Mouse (Mus musculus): Measurements from ENCODE around the gene Myh7b.

The Myh7b gene

DNA sequence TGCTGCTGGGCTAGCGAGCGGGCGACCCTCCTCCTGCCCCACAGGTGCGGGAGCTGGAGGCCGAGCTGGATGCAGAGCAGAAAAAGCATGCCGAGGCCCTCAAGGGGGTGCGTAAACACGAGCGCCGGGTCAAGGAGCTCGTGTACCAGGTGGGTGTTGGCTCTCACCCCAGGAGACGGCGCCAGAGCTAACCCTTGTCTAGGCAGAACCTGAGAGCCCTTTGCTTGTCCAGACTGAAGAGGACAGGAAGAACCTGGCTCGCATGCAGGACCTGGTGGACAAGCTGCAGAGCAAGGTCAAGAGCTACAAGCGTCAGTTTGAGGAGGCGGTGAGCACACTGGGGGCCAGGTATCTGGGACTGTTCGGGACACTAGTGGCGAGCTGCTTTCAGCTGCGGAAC is 22.1 kb downstream of the Myh7b start:
- in situ Hi-C loops (cut with MseI, MboI), result no loop called here

DNA sequence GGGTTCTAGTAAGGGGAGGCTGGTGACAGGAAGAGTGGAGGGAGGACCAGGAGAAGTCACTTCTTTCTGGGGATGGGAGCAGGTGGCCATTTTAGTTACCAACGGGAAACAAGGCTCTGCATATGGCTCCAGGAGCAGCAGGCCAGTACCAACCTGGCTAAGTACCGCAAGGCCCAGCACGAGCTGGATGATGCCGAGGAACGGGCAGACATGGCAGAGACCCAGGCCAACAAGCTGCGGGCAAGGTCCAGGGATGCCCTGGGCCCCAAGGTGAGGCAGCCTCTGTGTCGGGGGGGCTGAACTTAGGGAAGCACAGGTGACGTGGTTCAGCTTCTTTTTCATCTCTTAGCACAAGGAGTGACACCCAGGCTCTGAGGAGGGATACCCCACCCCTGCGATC is 22.7 kb downstream of the Myh7b start:
- in situ Hi-C loops (cut with MseI, MboI), result no loop called here

DNA sequence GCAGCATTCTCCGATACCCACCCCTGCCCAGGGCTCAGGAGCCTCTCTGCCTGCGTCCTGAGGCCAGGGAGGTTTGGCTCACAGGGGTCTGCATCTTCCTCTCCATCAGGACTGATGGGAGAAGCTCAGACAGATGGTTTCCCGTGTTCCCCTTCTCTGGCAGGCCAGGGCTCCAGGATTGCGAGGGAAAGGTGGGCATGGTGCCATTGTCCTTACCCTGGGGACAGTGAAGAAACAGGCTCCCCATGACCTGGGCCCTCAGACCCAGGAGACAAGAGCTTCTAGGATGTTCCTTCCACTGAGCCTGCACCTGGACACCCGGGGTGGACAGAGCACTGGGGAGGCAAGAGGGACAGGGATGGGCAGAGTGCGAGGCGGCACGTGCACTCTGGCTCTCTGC is 23.6 kb downstream of the Myh7b start:
- in situ Hi-C loops (cut with MseI, MboI), result no loop called here

DNA sequence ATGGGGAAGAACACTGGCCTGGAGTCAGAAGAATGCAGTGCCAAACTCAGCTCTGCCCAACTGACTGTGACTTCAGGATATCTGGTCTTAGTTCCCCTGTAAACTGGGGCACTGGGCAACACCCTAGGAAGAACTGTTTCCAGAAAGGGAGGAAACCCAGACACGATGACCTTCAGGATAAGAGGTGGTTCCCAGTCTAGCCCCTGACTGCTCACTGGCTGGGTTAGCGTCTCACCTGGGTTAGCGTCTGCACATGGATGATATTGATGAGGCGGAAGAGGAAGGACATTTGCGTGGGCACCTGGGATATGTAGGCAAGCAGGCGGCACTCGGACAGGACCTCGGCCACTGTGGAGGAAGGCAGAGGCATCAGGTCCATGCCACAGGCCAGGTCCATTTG is 24.9 kb downstream of the Myh7b start:
- in situ Hi-C loops (cut with MseI, MboI), result no loop called here

DNA sequence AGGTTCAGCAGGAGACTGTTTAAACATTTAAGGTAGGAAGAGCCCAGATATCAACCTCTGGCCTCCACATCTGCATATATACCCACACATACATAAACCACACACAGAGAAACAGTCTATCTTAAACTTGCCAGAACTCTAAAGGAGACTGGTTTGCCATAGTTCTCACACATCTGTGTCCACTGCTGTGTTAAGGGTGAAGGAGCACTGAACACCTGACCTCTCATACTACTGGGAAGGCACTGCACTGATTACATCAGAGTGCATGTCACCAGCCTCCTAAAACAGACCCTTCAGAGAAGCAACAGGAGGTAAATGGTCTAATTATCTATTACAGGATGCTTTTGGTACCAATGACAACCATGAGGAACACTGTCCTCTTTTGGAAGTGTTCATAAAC is 25.9 kb downstream of the Myh7b start:
- in situ Hi-C loops (cut with MseI, MboI), result no loop called here

DNA sequence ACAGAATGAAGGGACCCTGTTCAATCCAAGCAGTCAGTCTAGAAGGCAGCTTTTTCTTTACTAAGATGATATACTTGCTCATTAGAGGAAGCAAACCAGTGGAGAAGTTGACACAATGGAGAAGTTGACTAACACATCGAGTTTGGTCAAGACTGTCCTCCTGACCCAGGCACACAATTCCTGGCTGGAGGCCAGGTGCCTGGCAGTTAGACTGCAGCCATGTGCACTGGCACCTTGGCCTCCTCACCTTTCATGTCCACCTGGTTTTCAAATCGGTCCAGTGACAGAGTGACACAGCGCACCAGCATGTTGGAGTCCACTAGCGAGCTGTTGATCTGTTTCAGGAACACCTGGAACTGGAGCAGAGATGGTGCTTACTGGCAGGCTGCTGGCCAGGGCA is 26.4 kb downstream of the Myh7b start:
- in situ Hi-C loops (cut with MseI, MboI), result no loop called here

DNA sequence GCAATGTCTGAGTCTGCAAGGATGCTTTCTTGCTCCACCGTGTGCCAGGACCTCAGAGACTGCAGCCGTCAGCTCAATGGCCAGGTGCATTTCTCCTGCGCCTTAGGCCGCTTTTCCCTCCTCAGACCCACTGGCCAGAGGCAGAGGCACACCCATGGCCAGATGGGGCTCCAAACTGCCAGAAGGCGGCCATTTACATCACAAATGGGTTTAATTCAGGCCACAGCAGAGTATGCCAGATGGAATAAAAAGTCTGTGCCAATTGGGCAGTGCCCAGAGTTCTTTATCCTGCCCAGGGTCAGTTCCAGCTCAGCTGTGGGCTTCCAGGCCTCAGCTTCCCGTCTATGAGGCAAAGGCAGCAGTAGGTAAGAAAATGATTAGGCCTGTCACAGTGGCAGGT is 29.6 kb downstream of the Myh7b start:
- in situ Hi-C loops (cut with MseI, MboI), result no loop called here

DNA sequence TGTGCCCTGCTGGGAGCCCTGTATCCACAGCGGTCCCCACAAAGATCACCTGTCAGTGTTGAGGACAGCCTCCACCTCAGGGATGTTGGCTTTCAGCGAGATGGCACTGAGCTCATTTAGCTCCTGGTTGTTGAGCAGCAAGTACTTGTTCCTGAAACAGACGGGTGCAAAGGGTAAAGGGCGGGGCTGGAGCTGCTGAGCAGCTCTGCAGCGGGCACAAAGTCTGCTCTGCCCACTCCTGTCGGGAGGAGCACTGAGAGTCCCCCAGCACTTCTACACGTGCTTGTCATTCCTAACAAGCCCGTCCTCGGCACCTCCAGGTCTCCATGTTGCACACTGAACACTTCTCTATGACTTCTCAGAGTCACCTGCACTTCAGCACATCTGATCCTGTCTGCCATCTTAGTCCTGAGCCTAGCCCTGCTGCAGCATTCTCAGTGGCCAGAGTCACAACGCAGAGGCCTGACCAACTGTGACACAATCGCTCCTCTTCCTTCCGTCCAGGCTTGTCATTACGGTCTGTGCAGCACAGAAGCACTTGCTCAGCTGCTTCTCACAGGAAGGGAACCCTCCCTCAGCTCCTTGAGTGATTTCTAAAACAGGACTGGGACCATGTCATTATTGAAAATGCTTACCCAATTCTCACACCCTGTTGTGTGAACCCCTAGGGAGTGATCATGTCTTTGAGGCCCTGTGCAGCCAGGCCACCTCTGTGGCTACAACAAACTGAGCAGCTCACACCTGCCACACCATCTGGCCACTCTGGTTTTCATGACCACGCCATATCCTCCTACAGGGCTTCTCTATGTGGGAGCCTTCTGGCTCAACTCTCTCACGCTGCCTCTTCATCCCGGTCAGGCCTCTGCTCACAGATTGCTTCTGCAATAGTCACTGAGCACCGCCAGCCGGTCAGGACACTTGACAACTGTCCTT is 30.8 kb downstream of the Myh7b start:
- in situ Hi-C loops (cut with MseI, MboI), result no loop called here

DNA sequence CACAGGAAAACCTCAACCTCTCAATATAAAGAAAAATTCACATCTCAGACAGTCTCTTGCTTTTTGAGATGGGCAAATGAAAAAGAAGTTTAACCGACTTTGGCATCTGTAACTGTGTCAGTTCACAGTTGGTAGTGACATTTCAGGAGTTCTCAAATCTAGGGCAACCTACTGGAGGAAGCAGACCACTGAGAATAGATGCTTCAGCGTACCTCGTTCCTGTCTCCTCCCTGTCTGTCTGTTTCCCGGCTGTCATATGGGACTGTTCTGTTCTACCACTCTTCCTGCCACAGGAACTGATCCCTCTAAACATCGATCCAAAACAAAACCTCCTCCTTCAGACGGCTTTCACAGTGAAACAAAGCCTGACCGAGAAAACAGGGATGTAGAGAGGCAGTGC is 34.7 kb downstream of the Myh7b start:
- in situ Hi-C loops (cut with MseI, MboI), result no loop called here

DNA sequence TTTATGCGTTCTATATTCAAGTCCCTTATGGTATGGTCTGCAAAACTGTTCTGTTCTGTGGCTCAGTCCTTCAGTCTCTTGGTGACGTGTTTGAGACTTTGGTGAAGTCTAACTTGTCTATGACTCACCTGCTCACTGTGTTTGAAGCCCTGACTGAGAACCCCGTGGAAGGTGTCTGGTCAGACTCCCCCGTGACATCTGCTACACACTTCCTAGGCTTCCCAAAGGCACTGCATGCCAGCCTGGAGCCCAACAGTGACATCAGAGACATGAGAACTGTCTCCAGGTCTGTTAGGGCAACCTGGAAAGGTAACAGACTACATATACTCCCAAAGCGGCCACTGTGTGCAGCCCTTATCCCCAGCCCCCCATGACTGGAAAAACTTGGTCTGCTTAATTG is 41.6 kb downstream of the Myh7b start:
- in situ Hi-C loops (cut with MseI, MboI), result no loop called here

DNA sequence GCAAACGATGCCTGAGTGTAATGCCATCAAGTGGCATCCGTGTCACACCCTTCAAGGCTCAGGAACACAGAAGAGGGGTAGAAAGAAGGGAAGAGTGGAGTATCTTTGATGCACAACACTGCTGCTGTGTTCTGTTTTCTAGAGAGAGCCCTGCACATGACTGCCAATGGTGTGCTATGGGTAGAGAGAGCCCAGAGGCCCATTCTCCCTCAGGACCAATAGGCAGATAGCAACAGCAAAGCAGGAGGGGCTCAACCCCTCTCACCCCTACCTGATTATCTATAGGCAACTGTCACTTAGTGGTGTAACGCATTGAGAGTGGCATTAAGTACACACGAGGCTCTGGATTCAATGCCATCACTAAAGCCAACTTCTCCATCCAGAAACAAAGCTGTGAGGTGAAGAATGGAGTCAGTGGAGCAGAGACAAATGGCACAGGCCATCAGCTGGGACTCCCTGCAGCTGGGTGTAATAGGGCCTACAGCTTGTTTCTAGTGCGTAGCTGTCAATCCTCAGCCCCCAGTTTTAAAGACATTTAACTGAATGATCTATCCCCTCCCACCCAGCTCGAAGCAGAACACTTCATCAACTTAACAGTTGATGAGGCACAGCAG is 44.9 kb downstream of the Myh7b start:
- in situ Hi-C loops (cut with MseI, MboI), result no loop called here

DNA sequence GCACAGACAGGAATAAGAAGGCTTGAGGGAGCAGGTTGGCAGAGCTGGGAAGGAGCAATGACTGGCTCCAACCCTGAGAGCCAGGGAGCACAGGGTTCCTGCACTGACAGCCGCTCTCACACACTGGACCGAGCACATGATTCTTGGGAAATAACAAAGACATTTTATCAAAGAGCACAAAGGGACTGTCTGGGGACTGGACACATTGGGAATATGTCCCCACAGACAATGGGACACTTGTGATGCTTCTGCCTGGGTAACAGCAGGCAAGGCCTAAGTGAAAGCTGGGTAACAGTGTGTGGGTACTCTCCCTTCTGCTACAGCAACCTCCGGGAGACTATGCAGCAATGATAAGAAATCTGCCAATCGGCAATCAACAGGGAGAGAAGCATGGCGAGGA is 51.4 kb downstream of the Myh7b start:
- in situ Hi-C loops (cut with MseI, MboI), result no loop called here

DNA sequence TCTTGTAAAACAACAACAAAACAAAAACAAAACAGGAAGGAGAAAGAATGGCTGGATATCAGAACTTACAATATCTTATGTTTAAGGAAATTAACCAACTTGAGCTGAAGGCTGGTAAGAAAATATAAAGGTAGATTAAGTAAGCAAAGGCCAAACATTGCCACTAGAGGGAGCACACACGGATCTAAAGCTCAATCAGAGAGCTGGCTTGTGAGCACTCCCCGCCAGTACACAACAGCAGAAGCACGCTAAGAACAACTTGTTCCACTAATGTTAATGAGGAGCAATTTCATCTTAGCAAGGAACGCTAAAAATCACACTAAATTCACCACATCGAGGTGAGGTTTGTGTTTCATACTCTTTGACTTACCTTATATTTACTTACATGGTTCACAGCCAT is 52.1 kb downstream of the Myh7b start:
- in situ Hi-C loops (cut with MseI, MboI), result no loop called here

DNA sequence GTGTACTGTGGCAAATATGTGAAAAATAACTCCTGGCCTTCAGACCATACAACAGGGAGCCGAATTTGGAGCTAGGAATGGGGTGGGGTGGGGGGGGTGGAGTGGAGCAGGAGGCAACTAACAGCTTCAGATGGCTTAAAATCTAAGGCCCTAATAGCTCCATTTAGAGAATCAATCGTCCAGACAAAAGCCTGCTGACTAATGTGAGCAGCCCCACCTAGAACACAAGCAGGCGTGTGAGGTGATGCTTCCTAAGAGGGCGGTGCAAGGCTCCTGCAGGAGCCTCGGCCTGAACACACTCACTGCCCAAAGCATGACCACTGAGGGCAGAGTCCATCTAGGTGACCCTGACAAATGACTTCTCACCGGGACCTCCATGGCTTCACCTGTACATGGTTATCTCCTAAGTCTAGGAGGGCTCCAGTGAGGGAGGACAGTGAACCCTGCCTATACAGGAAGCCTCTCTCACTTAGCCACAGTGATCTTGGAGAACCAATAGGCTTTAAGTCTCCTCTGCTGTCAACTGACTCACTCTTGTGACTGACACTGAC is 53.0 kb downstream of the Myh7b start:
- in situ Hi-C loops (cut with MseI, MboI), result no loop called here

DNA sequence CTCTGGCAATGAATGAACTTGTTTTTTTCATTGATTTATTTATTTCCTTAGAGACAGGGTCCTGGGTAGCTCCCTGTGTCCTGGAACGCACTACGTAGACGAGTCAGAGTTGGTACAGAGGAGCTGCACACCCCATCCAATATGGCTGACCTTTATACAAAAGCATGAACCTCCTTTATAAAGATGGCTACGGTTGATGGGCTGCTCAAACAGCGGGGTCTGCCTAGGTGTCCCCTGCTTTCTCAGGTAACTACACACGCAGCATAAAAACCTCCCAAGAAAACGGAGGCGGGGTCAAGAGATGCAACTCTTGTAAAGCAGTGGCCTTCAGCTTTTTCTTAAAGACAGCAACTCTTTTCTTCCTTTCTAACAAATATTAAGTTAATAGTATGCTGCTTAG is 56.9 kb downstream of the Myh7b start:
- in situ Hi-C loops (cut with MseI, MboI), result no loop called here

DNA sequence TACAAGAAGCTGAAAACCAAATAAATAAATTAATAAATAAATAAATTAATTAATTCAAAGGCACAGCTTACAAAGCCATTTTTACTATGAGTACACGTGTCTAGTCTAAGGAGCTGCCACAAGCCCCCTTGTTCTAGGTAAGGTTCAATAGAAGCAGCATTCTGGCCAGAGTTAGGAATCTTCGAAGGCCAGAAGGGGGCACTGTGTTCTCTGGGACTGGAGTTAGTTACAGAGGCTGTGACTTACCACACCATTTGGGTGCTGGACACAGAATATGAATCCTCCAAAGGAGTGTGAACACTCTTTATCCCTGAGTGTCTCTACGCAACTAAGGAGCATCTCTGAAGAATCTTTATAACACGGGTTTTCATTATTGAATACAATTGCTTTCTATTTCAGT is 57.4 kb downstream of the Myh7b start:
- in situ Hi-C loops (cut with MseI, MboI), result no loop called here

DNA sequence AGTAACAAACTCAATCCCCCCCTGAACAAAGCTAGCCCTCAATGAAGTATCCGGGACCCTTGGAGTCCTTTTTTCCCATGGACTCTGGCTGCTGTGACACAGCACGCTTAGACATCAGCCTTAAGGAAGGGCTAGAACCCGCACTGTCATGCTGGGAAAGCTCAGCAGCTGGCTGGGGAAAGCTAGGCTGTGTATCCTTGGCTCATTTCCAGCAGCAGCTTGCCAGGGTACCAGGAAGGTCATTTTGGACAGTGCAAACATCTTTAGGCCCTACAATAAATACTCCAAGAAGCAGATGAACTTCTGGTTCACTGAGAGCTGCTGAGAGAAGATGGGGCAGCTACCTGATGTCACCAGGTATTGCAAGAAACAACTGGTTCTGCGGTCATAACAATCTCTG is 60.2 kb downstream of the Myh7b start:
- in situ Hi-C loops (cut with MseI, MboI), result loop anchor here in 1 of 2 experiments (5.0 kb wide), 1 partner anchor 86 kb away; no protein-coding TSS in a partner anchor

DNA sequence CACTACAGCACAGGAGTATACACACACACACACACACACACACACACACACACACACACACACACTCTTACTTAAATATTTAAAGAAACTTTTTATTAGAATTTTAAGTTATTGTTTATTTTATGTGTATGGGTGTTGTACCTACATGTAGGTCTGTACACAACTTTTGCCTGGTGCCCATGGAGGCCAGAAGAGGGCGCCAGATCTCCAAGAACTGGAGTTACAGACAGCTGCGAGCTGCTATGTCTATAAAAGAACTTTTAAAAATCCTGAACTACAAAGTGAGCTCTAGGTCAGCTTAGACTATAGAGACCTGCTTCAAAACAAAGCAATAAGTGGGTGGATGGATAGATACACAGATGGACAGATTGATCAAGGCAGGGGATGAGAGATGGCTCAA is 62.5 kb downstream of the Myh7b start:
- in situ Hi-C loops (cut with MseI, MboI), result loop anchor here in 1 of 2 experiments (5.0 kb wide), 1 partner anchor 84 kb away; no protein-coding TSS in a partner anchor

DNA sequence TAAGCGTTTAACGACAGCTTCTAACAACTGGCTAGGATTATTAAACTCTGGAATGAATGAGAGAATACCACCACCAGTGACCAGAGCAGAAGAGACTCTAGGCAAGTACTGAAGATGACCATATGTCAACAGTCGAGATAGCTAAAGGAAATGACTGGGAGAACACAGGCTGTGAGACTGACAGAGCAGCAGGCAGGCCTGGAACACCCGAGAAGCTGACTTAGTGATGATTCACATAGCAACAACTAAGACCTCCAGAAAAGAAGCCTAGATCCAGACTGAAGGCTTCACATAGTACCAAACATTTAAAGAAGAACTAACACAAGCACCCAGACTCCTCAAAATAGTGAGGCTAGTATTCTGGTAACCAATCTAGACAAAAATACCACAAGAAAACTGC is 64.1 kb downstream of the Myh7b start:
- in situ Hi-C loops (cut with MseI, MboI), result no loop called here

DNA sequence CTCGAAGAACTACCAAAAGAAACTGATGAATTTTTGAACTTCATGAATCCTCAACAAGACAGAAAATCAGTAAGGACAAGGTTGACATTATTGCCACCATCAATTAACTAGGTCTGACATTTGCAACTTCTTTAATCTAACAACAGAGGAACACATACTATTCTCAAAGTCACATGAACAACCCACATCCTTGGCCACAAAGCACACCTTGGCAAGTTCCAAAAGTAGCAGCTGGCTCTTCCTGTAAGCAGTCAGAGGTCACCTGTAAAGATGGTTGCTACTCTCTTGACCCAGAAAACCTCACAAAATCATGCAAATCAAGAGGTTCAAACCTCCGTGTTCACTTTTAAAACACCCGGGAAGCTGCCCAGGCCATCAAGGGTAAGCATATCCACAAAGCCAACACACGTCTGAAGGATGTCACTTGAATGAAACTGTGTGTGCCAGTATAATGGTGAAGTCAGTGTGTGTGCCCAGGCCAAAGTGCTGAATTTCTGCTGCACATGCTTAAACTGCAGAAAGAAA is 68.6 kb downstream of the Myh7b start:
- in situ Hi-C loops (cut with MseI, MboI), result no loop called here

DNA sequence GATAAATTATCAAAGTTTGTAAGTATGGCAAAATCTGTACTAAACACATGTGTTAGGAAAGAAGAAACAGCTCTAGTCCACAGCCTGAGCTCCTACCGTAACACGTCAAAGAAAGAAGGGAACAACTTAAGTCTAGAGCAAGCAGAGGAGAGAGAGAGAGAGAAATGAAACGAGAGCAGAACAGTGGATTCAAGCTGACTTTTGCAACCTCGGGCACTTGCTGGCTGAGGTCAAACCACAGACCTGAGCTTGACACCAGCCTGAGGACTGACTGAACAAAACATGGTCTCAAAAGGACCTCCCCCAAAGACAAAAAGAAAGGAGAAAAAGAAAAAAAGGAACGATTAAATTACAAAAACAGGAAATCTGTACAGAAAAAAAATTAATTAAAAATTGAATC is 69.6 kb downstream of the Myh7b start:
- in situ Hi-C loops (cut with MseI, MboI), result no loop called here

DNA sequence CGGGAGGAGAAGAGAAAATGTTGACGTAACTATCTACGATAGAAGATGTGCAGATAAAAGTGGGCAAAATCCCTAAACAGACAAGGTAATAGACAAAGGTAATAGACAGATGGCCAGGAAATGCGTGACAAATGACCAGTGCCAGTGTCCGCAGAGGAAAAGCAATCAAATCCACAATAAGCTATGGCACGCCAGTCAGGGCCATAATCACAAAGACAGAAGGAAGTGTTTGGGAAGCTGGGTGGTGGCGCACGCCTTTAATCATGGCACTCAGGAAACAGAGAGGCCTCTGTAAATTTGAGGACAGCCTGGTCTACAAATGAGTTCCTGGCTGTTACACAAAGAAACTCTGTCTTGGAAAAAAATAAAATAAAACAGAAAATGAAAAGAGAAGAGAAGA is 70.2 kb downstream of the Myh7b start:
- in situ Hi-C loops (cut with MseI, MboI), result no loop called here

DNA sequence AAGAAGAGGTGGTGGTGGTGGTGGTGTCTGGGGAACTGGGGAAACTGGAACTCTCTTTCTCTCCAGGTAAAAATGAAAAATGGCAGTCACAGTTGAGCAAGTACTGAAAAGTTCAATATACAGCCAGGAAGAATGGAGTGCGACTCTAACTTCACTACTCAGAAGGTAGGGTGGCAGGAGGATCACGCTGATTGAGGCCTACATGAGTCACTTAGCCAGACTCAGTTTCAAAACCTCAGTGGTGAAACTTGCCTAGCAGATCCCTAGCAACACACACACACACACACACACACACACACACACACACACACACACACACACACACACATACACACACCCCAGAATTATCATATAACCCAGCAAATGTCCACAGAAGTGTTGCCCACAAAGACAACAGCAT is 70.9 kb downstream of the Myh7b start:
- in situ Hi-C loops (cut with MseI, MboI), result no loop called here

All from mouse trophoblast stem cell (cell line).